Mouse (Mus musculus): ENCODE results near the gene Iqcb1. TPM values are rescaled to one million over a fixed set of nuclear protein-coding genes. Genes with fewer than 3 reads are reported as not detected.
A peak's percentile ranks its signal among the peaks of the same experiment; 100 is the strongest.

Gene Iqcb1
- total RNA-seq, 2 experiments from 2014 or later = 17.4 to 17.9 TPM

DNA sequence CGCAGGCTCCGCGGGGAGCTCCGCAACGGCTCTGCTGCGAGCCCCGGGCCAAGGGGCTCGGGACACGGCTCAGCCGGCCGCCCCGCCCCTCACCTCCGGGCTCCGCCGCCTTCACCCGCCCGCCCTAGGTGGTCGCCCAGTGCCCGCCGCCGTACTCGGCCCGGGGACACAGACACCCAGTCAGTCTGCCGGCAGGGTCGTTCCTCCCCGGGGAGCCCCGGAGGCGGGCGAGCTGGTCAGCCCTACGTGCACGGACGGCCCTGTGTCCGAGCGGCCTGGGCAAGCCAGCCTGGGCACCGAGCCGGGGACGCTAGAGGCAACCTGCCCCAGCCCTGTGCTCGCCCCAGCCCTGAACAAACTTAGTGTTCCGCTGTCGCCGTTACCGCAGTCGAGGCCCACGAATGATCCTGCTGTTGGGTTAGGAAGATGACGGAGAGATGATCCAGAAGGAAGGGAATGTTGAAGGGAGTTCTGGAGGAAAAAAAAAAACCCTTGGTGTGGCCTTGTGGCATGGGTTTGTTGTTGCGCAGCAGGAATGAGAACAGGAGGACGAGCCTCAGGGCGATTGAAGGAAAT lies 47.2 kb downstream of the Iqcb1 start:
- no peak for DNase-seq

DNA sequence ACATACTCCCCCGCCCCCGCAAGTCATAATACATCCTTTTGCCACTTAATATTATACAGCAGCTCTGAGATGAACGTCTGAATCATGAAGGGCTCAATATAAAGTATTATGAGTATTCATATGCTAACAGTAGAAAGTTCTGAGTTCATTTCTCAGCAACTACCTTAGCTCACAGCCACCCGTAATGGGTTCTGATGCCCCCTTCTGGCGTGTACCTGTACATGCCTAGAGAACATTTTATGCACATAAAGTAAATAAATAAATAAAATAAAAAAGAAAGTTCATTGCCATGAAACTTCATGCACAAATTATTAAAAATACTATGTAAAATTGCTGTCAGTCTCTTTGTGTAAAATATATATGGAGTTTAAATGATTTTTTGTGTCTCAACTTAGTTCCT lies 49.1 kb downstream of the Iqcb1 start:
- no peak for DNase-seq

DNA sequence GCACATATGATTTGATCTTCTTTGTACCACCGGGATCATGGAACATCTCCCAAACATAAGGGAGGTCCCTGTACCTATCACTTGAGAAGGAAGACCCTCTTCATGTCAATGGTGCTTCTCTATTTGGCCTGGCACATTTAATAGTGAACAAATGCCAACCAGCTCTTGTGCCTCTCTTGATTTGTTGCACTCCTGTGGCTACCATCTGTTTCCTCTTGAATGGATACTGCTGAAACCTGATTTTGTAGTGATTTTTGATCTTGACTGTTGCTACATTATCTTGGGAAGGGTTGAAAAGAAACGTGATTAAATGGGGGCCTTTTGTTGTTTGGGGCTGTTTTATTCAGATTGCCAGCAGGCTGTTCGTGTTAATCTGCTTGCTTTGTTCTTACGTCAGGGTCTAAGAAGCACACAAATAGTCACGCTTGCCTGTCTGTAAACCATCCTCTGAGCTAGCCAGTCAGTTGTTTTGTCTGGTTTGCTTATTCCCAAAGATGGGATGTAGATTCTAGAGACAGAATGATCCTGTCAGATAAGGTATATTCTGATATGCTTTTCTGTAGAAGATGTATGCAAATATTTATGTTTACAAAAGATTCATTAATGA lies 54.7 kb downstream of the Iqcb1 start:
- DNase-seq = no peak

DNA sequence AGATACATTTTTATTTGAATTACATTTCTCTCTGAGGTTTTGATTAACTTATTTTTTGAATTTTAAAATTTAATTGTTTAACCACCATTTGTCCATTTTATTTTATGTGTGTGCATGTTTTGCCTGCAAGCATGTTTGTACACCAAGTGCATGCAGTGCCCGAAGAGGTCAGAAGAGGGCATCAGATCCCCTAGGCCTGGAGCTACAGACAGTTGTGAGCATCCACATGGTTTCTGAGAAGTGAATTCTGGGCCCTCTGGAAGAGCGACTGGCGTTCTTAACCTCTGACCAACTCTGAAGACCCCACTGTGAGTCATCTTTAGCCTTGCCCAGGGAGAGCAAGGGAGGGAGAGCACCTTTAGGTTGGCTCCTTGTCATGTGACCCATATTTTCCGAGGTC lies 56.7 kb downstream of the Iqcb1 start:
- peak in 1 of 2 experiments; percentile 19 for DNase-seq

DNA sequence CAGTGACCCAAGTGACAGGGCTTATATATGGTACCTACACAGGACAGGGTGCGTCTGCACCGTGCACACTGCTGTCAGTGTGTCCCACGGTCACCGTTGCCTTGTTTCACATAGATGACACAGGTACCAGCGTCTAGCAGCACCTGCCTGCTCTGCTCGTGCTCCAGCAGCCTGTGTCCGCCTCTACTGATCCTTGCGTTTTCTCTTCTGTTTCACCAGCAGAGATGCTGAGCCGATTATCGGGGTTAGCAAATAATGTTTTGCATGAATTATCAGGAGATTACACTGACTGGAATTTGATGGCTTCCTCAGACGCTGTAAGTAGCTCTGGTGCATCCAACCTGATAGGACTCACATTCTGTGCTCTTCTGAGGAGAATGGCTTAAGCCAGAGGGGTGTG lies 57.7 kb downstream of the Iqcb1 start:
- DNase-seq = no peak

DNA sequence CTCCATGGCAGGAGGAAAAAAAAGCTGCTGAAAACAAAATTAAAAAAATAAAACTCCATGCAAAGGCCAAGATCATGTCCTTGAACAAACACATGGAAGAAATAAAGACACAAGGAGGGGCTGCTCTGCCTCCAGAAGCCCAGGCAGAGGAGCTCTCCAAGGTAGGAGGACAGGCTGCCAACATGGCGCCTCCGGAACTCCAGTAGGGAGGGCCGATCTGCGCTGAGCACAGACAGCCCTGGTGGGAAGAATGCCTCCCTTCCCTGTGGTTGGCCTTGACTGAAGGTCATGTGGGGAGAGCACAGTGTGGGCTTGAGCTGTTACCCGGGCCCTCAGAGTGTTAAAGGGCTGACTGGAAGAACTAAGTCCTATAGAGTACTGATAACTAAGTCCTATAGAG lies 59.4 kb downstream of the Iqcb1 start:
- no peak for DNase-seq

DNA sequence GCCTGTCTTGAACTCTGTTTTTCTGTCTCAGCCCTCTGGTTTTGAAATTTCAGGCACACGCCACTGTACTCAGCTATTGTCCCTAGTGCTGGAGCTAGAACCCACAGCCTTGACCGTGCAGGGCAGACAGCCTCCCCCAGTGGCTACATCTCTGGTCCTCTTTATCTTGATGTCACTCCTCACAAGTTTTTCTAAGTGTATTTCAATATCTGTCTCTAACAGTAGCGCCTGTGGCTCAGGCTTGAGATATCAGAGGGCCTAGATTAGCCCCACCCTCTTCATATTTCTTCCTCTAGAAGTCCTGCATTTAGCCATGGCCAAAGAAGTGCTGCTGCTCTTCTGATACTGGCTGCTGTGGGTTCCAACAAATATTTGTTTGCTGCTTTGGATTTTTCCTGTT lies 62.4 kb downstream of the Iqcb1 start:
- DNase-seq = no peak

DNA sequence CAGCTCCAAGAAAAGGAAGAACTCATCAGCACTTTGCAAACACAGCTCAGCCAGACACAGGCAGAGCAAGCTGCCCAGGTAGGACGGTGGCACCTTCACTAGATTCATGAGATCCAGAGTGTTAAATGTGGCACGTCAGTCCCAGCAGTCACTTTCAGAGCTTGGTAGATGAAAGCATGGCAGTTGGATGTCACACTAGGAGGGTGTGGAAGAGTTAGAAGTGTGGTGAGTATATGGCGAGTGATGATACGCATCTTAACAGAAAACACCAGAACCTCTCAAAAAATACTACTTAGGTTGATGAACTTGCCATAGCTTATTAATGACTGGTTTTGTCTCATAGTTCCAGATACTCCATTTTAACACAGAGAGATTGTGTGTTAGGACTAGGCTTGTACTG lies 63.2 kb downstream of the Iqcb1 start:
- DNase-seq = no peak

DNA sequence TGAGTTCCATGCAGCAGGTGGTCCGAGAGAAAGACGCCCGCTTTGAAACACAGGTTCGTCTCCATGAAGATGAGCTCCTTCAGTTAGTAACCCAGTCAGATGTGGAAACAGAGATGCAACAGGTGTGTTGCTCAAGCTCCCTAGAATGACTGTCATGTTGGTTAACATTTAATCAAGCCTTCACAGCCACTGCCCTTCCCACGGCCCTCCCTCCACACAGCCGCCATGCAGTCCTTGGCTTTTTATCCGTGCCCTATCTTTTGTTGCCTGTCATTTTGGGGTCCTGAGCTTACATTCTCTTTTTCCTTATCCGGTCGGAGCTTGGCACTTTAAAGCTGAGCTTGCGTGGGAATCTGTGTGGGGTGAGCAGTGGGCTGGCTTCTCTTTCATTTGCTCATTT lies 65.1 kb downstream of the Iqcb1 start:
- no peak for DNase-seq

DNA sequence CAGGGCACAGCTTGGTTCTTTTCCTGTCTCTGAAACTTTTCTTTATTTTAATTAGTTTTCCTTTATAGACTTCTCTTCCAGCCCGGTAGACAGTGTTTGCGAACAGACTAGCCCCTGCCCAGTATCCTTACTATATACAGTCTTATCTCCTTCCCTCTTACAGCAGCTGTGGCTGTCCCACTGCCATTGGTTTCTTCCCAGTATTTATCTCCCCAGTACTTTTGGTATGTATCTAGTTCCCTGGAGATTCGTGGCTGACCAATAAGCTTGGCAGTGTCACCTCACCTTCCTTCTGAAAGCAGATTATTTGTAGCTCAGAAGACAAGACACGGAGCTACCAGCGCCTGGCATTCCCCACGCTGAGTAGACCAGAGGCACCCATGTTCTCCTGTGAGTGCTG lies 68.5 kb downstream of the Iqcb1 start:
- DNase-seq = no peak

DNA sequence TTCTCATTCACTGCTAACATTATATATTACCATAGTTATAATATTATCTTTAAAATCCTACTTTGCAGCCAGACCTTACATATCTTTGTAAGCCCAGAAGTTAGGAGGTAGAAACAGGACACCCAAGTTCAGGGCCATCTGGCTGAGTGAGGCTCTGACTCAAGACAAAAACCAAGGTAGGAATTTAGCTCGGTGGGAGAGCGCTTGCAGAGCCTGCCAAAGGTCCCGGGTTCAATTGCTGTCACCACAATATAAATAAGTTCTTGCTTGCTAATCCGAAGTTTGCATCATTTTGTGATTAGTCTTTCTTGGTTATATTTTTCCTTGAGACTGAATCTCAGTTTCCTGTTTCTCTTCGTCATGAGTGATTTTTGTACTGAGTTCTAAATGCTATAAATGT lies 75.0 kb downstream of the Iqcb1 start:
- DNase-seq = no peak

DNA sequence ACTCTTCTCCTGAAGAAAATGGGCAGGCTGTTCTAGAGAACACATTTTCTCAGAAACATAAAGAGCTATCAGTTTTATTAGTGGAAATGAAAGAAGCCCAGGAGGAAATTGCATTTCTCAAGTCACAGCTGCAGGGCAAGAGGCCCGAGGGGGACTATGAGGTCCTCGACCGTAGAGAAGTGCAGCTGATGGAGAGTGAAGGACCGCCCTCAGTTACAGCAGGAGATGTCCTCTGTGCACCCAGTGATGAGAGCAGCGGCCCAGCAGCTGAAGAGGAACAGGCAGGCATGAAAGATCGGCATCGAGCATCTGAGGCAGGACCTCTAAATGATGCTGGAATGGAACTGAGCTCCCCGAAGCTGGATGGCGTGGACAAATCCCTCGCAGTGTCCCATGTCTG lies 83.7 kb downstream of the Iqcb1 start:
- DNase-seq = no peak

DNA sequence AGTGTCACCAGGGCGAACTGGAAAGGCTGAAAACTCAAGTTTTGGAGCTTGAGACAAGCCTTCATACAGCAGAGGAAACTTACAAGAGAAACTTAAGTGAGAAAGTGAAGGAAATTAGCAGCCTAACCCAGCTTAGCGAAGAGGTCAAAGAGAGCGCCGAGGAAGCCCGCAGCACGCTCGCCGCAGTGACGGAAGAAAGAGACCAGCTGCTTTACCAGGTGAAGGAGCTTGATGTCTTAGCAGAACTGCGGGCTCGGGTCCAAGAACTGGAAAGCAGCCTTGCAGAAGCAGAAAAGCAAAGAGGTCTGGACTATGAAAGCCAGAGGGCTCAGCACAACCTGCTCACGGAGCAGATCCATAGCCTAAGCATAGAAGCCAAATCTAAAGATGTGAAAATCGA lies 84.1 kb downstream of the Iqcb1 start:
- no peak for DNase-seq

DNA sequence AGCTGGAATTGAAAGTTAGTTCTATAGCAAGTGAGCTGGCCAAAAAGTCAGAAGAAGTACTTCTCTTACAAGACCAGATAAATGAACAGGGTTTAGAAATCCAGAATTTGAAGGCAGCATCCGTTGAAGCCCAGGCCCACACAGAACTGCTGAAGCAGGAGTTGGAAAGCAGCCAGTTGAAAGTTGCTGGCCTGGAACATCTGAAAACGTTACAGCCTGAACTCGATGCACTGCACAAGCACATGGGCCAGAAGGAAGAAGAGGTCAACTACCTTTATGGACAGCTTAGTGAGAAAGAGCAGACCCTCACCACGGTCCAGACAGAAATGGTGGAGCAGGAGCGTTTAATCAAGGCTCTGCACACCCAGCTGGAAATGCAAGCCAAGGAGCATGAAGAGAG lies 86.0 kb downstream of the Iqcb1 start:
- DNase-seq = peak in 1 of 2 experiments; percentile 18

DNA sequence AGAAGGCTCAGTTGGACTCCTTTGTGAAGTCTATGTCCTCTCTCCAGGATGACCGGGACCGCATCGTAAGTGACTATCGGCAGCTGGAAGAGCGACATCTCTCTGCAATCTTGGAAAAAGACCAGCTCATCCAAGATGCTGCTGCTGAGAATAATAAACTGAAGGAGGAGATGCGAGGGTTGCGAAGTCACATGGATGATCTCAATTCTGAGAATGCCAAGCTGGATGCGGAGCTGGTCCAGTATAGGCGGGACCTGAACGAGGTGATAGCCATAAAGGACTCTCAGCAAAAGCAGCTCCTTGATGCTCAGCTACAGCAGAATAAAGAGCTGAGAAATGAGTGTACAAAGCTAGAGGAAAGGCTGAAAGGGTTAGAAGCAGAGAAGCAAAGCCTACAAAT lies 90.3 kb downstream of the Iqcb1 start:
- no peak for DNase-seq

DNA sequence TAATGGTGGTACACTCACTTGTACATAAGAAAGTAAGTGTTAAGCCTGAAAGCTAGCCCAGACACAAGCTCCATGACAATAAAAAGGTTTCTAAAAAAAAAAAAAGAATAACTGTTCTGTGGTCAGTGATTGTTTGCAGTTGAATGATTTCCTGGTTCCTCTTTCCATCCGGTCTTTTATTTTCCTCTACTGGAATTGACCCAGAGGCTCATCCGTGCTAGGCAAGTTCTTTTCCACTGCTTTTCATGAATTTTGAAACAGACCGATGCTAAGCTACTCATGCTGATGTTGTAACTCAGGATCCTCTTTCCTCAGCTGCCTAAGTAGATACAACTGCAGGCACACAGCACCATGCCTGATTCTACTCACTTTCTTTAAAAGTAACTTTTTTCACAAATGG lies 92.2 kb downstream of the Iqcb1 start:
- DNase-seq = no peak

DNA sequence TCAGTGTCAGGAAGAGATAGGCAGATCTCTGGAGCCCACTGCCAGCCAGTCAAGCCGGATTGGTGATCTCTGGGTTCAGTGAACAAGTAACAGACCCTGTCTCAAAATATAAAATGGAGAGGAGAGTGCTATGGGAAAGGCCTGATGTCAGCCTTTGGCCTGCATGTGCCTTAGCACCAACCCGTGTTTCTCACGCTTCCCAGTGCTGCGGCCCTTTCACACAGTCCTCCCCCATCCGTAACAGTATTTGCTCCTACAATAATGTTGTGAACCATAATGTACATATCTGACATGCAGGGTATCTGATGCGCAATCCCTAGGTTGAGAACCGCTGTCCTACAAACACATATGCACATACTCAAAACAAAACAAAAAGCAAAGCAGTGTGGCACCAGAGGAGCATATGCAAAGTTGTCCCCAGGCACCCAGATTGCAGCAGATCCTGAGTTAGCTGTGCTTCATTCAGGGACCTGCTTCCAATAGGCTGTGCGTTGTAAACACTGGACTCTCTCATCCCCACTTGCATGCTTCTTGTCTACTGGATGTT lies 93.0 kb downstream of the Iqcb1 start:
- DNase-seq = no peak

DNA sequence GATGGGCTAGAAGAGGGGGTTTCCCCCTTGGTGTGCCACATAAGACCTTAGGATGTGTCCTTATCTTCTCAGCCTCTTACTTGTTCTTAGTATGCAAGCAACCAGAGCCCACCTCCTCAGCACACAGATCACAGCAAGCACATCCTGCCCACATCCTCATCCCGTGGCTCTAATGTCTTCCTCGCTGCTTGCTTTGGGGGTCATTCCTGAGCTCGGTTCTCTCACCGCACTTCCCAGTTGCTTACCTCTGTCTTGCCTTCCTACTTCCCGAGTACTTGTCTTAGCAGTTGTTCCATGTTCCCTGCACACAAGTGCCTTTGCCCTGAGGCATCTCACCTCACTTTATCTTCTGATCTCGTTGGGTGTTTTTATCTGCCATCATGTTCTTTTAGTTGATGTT lies 93.8 kb downstream of the Iqcb1 start:
- no peak for DNase-seq

Small RNA genes lying within 50 kb of the gene (microRNA-seq; reads per million reads assigned to microRNA genes)
- 0 reads per million in 2 experiments for gene Gm22617

Other genes starting within 250 kb of the Iqcb1 start
- gene Cd86, start 162.3 kb upstream of the Iqcb1 start, total RNA-seq (2021) = 1 to 10 TPM in 1 of 2 experiments, under 1 TPM in 1; 0.87 to 1.8 TPM
- under 1 TPM in 1 of 2 experiments, not detected in 1; 0.44 TPM for gene Ildr1, start 134.4 kb upstream of the Iqcb1 start, total RNA-seq (2021)
- 1 to 10 TPM; 2.1 to 5.1 TPM for gene Slc15a2, start 43.4 kb upstream of the Iqcb1 start, total RNA-seq (2021)
- 1 to 10 TPM; 1.2 to 1.5 TPM for gene Eaf2, start 46.6 kb downstream of the Iqcb1 start, total RNA-seq (2021)
- 10 to 100 TPM; 41.5 to 41.8 TPM for gene Golgb1, start 46.8 kb downstream of the Iqcb1 start, total RNA-seq (2021)
- 10 to 100 TPM in 1 of 2 experiments, 1 to 10 TPM in 1; 10.0 to 12.4 TPM for gene Hcls1, start 106.6 kb downstream of the Iqcb1 start, total RNA-seq (2021)
- gene Fbxo40, start 162.1 kb downstream of the Iqcb1 start, total RNA-seq (2021) = 100 to 1,000 TPM; 187 to 205 TPM
- gene Polq, start 183.4 kb downstream of the Iqcb1 start, total RNA-seq (2021) = 1 to 10 TPM; 4.4 to 5.8 TPM